Mouse (Mus musculus): ENCODE data around the gene Chit1. TPM values are rescaled to one million over a fixed set of nuclear protein-coding genes. Genes with fewer than 3 reads are reported as not detected.

The Chit1 gene
- polyA plus RNA-seq, 1 experiment from 2014 or later: 1.4 TPM

- H3K36me3 ChIP-seq (ENCODE audit: control insufficient read depth, insufficient read depth, low read length): no peaks in the 10 kb centered on the region
- H3K27me3 ChIP-seq (ENCODE audit: control insufficient read depth, insufficient read depth, low read length): no peaks in the 10 kb centered on the region
- no peak for ATAC-seq (ENCODE audit: low read depth)
- H3K9ac ChIP-seq (replicated peaks; ENCODE audit: low read depth, low read length): no peak overlapping the region
- no peak overlapping the region for H3K4me2 ChIP-seq (ENCODE audit: low read depth, low read length)
- H3K27ac ChIP-seq (ENCODE audit: low read depth, low read length): no peak overlapping the region
- WGBS: 80% methylated on average over 6 of the region's 6 CpGs
- no peak overlapping the region for H3K4me3 ChIP-seq (ENCODE audit: low read depth, low read length)
- H3K9me3 ChIP-seq (ENCODE audit: control insufficient read depth, low read length): no peaks in the 10 kb centered on the region
- H3K4me1 ChIP-seq (ENCODE audit: control insufficient read depth, insufficient read depth, low read length): no peaks in the 10 kb centered on the region
These were observed 51.6 kb downstream of the Chit1 start for GRCm38 (mm10) chr1:134162510-134163225.

GRCm38 (mm10) chr1:134163476-134163875 is 52.4 kb downstream of the Chit1 start:
- no peak for ATAC-seq (ENCODE audit: low read depth)
- H3K4me1 ChIP-seq (ENCODE audit: control insufficient read depth, insufficient read depth, low read length): no peaks in the 10 kb centered on the region
- H3K27me3 ChIP-seq (ENCODE audit: control insufficient read depth, insufficient read depth, low read length): no peaks in the 10 kb centered on the region
- H3K27ac ChIP-seq (ENCODE audit: low read depth, low read length): no peak overlapping the region
- H3K4me3 ChIP-seq (ENCODE audit: low read depth, low read length): no peak overlapping the region
- no peak overlapping the region for H3K9ac ChIP-seq (replicated peaks; ENCODE audit: low read depth, low read length)
- H3K36me3 ChIP-seq (ENCODE audit: control insufficient read depth, insufficient read depth, low read length): no peaks in the 10 kb centered on the region
- H3K9me3 ChIP-seq (ENCODE audit: control insufficient read depth, low read length): no peaks in the 10 kb centered on the region
- WGBS: 89% methylated on average over 7 of the region's 7 CpGs
- H3K4me2 ChIP-seq (ENCODE audit: low read depth, low read length): no peak overlapping the region

GRCm38 (mm10) chr1:134164454-134164853 is 53.4 kb downstream of the Chit1 start:
- 78% methylated on average over 4 of the region's 4 CpGs for WGBS
- Histone ChIP-seq H3K4me1 (ENCODE audit: control insufficient read depth, insufficient read depth, low read length) (no peaks in the 10 kb centered on the region), H3K9me3 (ENCODE audit: control insufficient read depth, low read length) (no peaks in the 10 kb centered on the region), H3K4me3 (ENCODE audit: low read depth, low read length) (no peak overlapping the region), H3K4me2 (ENCODE audit: low read depth, low read length) (no peak overlapping the region), H3K36me3 (ENCODE audit: control insufficient read depth, insufficient read depth, low read length) (no peaks in the 10 kb centered on the region), H3K9ac (replicated peaks; ENCODE audit: low read depth, low read length) (no peak overlapping the region), H3K27me3 (ENCODE audit: control insufficient read depth, insufficient read depth, low read length) (no peaks in the 10 kb centered on the region), H3K27ac (ENCODE audit: low read depth, low read length) (no peak overlapping the region)
- ATAC-seq (ENCODE audit: low read depth): no peak

DNA sequence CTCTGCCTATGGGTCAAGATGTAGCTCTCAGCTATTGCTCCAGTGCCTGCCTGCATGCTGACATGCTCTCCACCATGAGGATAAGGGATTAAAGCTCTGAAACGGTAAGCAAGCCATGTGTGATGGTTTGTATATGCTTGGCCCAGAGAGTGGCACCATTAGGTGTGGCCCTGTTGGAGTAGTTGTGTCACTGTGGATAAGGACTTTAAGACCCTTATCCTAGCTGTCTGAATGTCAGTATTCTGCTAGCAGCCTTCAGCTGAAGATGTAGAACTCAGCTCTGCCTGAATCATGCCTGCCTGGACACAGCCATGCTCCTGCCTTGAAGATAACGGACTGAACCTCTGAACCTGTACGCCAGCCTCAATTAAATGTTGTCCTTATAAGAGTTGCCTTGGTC is 55.5 kb downstream of the Chit1 start:
- no peak for ATAC-seq (ENCODE audit: low read depth)
- Histone ChIP-seq H3K27me3 (ENCODE audit: control insufficient read depth, insufficient read depth, low read length) (no peaks in the 10 kb centered on the region), H3K9ac (replicated peaks; ENCODE audit: low read depth, low read length) (no peak overlapping the region), H3K36me3 (ENCODE audit: control insufficient read depth, insufficient read depth, low read length) (no peaks in the 10 kb centered on the region), H3K27ac (ENCODE audit: low read depth, low read length) (no peak overlapping the region), H3K4me2 (ENCODE audit: low read depth, low read length) (no peak overlapping the region), H3K4me3 (ENCODE audit: low read depth, low read length) (no peak overlapping the region), H3K4me1 (ENCODE audit: control insufficient read depth, insufficient read depth, low read length) (no peaks in the 10 kb centered on the region), H3K9me3 (ENCODE audit: control insufficient read depth, low read length) (no peaks in the 10 kb centered on the region)
- 93% methylated on average over 3 of the region's 3 CpGs for WGBS

- no peak overlapping the region for H3K4me3 ChIP-seq (ENCODE audit: low read depth, low read length)
- ATAC-seq (ENCODE audit: low read depth): no peak
- H3K36me3 ChIP-seq (ENCODE audit: control insufficient read depth, insufficient read depth, low read length): no peaks in the 10 kb centered on the region
- H3K27me3 ChIP-seq (ENCODE audit: control insufficient read depth, insufficient read depth, low read length): no peaks in the 10 kb centered on the region
- H3K9me3 ChIP-seq (ENCODE audit: control insufficient read depth, low read length): no peaks in the 10 kb centered on the region
- H3K4me1 ChIP-seq (ENCODE audit: control insufficient read depth, insufficient read depth, low read length): no peaks in the 10 kb centered on the region
- WGBS: 62% methylated on average over 14 of the region's 14 CpGs
- H3K9ac ChIP-seq (replicated peaks; ENCODE audit: low read depth, low read length): no peak overlapping the region
- no peak overlapping the region for H3K27ac ChIP-seq (ENCODE audit: low read depth, low read length)
- H3K4me2 ChIP-seq (ENCODE audit: low read depth, low read length): no peak overlapping the region
These were observed 56.6 kb downstream of the Chit1 start for GRCm38 (mm10) chr1:134167416-134168305.

DNA sequence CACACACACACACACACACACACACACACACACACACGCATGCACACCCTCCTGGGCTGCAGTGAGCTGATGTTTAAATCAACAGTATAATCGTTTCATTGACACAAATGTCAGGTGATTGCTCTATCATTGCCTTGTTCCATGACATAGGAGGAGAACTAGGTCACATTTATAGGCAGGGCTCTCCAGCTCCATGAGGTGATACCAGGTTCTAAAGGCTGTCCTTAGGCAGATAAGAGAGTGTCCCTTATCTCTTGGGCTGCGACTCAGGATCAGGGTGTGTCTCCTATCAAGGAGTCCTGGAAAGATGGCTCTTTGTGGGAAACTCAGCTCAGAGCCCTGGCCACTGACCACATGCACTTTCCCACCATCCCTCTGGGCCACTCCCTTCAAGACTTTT is 57.5 kb downstream of the Chit1 start:
- no peaks in the 10 kb centered on the region for H3K36me3 ChIP-seq (ENCODE audit: control insufficient read depth, insufficient read depth, low read length)
- H3K4me1 ChIP-seq (ENCODE audit: control insufficient read depth, insufficient read depth, low read length): no peaks in the 10 kb centered on the region
- H3K4me2 ChIP-seq (ENCODE audit: low read depth, low read length): no peak overlapping the region
- H3K27ac ChIP-seq (ENCODE audit: low read depth, low read length): no peak overlapping the region
- no peaks in the 10 kb centered on the region for H3K9me3 ChIP-seq (ENCODE audit: control insufficient read depth, low read length)
- no peaks in the 10 kb centered on the region for H3K27me3 ChIP-seq (ENCODE audit: control insufficient read depth, insufficient read depth, low read length)
- WGBS: 83% methylated on average over 3 of the region's 3 CpGs
- no peak overlapping the region for H3K9ac ChIP-seq (replicated peaks; ENCODE audit: low read depth, low read length)
- no peak for ATAC-seq (ENCODE audit: low read depth)
- no peak overlapping the region for H3K4me3 ChIP-seq (ENCODE audit: low read depth, low read length)

DNA sequence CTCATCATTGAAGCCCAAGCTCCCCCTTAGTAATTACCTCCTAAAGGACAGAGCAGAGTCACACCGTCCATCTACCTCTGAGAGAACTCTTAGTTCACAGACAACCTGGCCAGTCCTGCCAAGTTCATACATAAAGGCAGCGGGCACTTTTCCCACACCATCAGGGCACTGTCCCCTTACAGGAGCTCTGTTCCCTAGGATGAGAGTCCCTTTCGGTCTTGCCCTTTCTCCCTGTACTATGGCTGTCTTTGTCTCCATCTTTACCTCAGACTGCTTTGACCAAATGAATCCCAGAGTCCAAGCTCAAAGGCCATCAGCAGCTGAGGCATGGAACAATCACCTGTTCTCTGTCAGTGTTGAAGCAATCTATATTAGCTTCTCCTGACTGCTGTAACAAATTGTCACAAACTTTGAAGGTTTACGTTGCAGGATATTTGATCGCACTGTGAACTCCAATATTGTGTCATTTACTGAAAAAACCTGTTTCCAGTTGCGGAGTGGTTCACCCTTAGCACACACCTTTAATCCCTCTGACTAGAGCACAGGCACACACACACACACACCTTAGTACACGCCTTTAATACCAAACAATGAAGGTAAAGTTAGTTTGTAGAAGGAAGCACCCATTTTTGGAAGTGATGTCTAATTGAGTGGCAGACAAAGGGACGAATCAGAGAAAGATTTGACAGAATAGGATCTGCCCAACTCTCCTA is 58.1 kb downstream of the Chit1 start:
- Histone ChIP-seq H3K9me3 (ENCODE audit: control insufficient read depth, low read length) (no peaks in the 10 kb centered on the region), H3K4me2 (ENCODE audit: low read depth, low read length) (no peak overlapping the region), H3K9ac (replicated peaks; ENCODE audit: low read depth, low read length) (no peak overlapping the region), H3K27me3 (ENCODE audit: control insufficient read depth, insufficient read depth, low read length) (no peaks in the 10 kb centered on the region), H3K36me3 (ENCODE audit: control insufficient read depth, insufficient read depth, low read length) (no peaks in the 10 kb centered on the region), H3K4me1 (ENCODE audit: control insufficient read depth, insufficient read depth, low read length) (no peaks in the 10 kb centered on the region), H3K4me3 (ENCODE audit: low read depth, low read length) (no peak overlapping the region), H3K27ac (ENCODE audit: low read depth, low read length) (no peak overlapping the region)
- 88% methylated on average over 8 of the region's 8 CpGs for WGBS
- ATAC-seq (ENCODE audit: low read depth): no peak

DNA sequence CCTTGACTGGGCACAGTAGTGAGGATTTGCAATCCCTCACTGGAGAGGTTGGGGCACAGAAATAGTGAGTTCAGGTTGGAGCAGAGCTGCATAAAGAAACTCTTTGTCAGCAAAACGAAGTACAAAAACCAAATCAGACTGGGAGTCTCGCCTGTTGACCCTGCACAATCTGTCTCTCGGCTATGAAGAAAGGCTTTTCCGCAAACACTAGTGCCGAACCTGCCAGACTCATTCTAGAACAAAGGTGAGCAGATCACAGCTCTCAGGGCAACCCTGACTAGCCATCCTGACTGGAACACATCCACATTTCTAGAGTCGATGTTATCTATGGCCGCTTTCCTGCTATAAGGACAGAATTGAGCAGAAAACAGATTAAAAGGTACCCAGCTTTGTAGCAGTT is 62.0 kb downstream of the Chit1 start:
- Histone ChIP-seq H3K4me2 (ENCODE audit: low read depth, low read length) (no peak overlapping the region), H3K9me3 (ENCODE audit: control insufficient read depth, low read length) (no peaks in the 10 kb centered on the region), H3K36me3 (ENCODE audit: control insufficient read depth, insufficient read depth, low read length) (no peaks in the 10 kb centered on the region), H3K4me3 (ENCODE audit: low read depth, low read length) (no peak overlapping the region), H3K27ac (ENCODE audit: low read depth, low read length) (no peak overlapping the region), H3K9ac (replicated peaks; ENCODE audit: low read depth, low read length) (no peak overlapping the region), H3K4me1 (ENCODE audit: control insufficient read depth, insufficient read depth, low read length) (no peaks in the 10 kb centered on the region), H3K27me3 (ENCODE audit: control insufficient read depth, insufficient read depth, low read length) (no peaks in the 10 kb centered on the region)
- ATAC-seq (ENCODE audit: low read depth): no peak
- 61% methylated on average over 7 of the region's 7 CpGs for WGBS

DNA sequence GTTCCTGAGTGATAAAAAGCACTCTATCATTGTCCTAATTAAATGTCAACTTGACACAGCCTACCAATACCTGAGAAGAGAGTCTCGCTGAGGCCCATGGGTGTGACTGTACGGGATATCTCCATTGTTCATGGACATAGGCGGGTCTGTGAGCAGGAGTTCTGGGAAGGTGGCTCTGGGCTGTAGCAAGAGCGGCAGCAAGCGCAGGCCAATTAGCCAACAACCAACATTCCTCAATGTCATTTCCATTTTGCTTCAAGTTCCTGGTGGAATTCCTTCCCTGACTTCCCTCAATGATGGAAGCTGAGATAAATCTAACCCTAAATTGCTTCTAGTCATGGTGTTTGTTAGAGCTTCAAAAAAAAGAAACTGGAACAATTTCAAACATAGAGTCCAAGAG is 66.9 kb downstream of the Chit1 start:
- 91% methylated on average over 5 of the region's 5 CpGs for WGBS

More for the DNA sequence above, 66.9 kb downstream of the Chit1 start:
- no peak overlapping the region for H3K4me3 ChIP-seq (ENCODE audit: low read depth, low read length)
- H3K27ac ChIP-seq (ENCODE audit: low read depth, low read length): no peak overlapping the region
- no peak for ATAC-seq (ENCODE audit: low read depth)
- no peaks in the 10 kb centered on the region for H3K4me1 ChIP-seq (ENCODE audit: control insufficient read depth, insufficient read depth, low read length)
- H3K36me3 ChIP-seq (ENCODE audit: control insufficient read depth, insufficient read depth, low read length): no peaks in the 10 kb centered on the region
- H3K9ac ChIP-seq (replicated peaks; ENCODE audit: low read depth, low read length): no peak overlapping the region
- no peaks in the 10 kb centered on the region for H3K27me3 ChIP-seq (ENCODE audit: control insufficient read depth, insufficient read depth, low read length)
- no peaks in the 10 kb centered on the region for H3K9me3 ChIP-seq (ENCODE audit: control insufficient read depth, low read length)
- no peak overlapping the region for H3K4me2 ChIP-seq (ENCODE audit: low read depth, low read length)
